Mouse (Mus musculus) G1E (cell line): Measurements from ENCODE around the gene H13.

Experiments used
- CTCF ChIP-seq: IDR thresholded peaks from 2 replicates; pipeline ENCODE4 v1.5.1; 2012; ENCODE audit warnings: low read depth, low read length, inconsistent platforms, mixed read lengths
- GATA1 ChIP-seq: IDR thresholded peaks from 2 replicates; pipeline ENCODE4 v1.6.1; 2012; ENCODE audit warnings: borderline replicate concordance, low read length, inconsistent platforms, mixed read lengths

DNA sequence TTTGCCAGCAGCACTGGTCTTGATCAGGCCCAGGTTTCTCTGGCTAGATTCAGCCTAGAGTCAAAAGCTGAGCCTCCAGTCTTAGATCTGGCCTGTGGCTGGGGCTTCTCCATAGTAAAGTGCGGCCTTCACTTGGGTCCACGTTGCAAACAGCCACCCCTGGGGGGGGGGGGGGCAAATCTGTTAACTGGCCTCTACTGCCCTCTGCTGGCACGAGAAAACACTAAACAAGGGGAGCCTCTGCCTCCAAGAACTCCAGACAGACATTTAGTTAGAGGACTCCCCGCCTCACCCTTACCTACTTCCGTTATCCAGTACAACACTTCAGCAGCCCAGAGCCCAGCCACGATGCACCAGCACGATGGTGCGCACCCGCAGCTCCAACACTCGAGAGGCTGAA, 11.9 kb upstream of the H13 start:
- TF ChIP-seq CTCF (no peak), GATA1 (no peak)
